Mouse (Mus musculus): Measurements from ENCODE around the gene Tmem209. TPM values are rescaled to one million over a fixed set of nuclear protein-coding genes. Genes with fewer than 3 reads are reported as not detected.

Tmem209 gene
- polyA plus RNA-seq, 1 experiment from 2014 or later = 13.0 TPM

DNA sequence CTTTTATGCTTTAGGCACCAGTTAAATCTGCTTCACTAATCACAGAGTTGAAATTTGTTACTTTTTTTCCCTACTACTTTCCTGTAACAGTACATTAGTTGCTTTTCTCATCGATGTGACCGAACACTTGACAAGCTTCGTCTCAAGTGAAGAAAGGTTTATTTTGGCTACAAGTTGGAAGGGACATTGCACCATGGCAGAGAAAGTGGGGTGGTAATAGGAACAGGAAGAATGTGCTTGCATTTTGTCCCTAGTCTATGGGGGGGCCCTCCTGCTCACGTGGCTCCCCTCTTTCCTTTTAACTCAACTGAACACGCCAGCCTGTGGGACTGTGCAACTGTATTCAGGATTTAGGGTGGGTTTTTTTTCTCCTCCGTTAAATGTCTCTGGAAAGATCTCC, 43.0 kb upstream of the Tmem209 start:
- Histone ChIP-seq H3K36me3 (ENCODE audit: control insufficient read depth, insufficient read depth, low read length) (no peaks in the 10 kb centered on the region), H3K27me3 (ENCODE audit: control insufficient read depth, insufficient read depth, low read length) (no peaks in the 10 kb centered on the region), H3K4me3 (ENCODE audit: low read depth, low read length) (no peak overlapping the region), H3K4me1 (replicated peaks; ENCODE audit: control insufficient read depth, insufficient read depth) (peaks cover 5% of the 10 kb centered on the region), H3K4me2 (replicated peaks; ENCODE audit: low read depth) (no peak overlapping the region), H3K9me3 (ENCODE audit: control insufficient read depth, low read length) (no peaks in the 10 kb centered on the region), H3K9ac (ENCODE audit: low read length) (no peak overlapping the region), H3K27ac (replicated peaks) (no peak overlapping the region)
- TF ChIP-seq CTCF (IDR thresholded peaks at IDR 0.05; ENCODE audit: low read depth) = no peak
- TF ChIP-seq EP300 (optimal IDR thresholded peaks at IDR 0.05) = no peak
- DNase-seq (ENCODE audit: low spot score) = no peak
- no peak for ATAC-seq (ENCODE audit: low FRiP score, low TSS enrichment)
- 53% methylated on average over 6 of the region's 6 CpGs for WGBS

DNA sequence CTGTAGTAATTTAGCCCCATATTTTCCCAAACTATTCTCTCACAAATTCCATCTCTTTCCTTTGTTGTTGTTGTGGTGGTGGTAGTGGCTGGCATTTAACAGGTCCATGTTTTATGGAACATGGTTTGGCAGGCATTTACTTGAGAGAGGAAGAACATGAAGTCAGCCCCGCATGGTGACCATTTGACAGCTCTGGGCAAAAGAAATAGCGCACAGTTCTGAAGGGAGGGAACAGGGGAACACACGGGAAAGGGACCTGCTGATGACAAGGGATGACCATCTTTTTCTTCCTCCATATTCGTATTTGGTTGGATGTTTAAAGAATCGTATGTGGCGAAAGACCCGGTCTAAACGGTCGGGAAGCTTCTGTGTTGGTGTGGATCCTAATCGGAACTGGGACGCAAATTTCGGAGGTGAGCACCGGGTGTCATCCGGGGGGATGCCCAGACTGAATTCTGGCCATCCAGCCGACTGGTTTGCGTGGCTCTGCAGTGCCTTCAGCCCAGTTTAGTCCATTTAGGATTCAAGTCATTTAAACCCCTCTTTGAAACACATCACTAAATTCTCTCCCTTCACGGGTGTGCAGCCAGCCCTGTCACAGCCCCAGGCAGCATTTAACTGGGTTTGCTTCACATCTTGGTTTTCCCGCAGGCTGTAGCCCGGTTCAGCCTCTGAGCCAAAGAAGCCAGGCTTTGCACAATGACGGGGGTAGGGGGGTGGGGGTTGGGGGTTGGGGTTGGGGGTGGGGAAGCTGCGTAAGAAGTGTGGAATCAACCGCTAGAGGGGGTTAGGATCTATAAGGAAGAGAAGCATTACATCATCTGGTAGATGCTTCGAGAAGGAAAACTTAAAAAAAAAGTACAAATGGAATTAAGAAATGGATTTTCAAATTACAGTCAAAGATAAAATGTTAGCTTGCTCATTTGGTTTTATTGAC, 42.3 kb upstream of the Tmem209 start:
- Histone ChIP-seq H3K9ac (ENCODE audit: low read length) (no peak overlapping the region), H3K9me3 (ENCODE audit: control insufficient read depth, low read length) (no peaks in the 10 kb centered on the region), H3K4me1 (replicated peaks; ENCODE audit: control insufficient read depth, insufficient read depth) (peaks cover 5% of the 10 kb centered on the region), H3K36me3 (ENCODE audit: control insufficient read depth, insufficient read depth, low read length) (no peaks in the 10 kb centered on the region), H3K4me3 (ENCODE audit: low read depth, low read length) (no peak overlapping the region), H3K27ac (replicated peaks) (no peak overlapping the region), H3K27me3 (ENCODE audit: control insufficient read depth, insufficient read depth, low read length) (no peaks in the 10 kb centered on the region), H3K4me2 (replicated peaks; ENCODE audit: low read depth) (no peak overlapping the region)
- TF ChIP-seq CTCF (IDR thresholded peaks at IDR 0.05; ENCODE audit: low read depth) (peak; percentile 48), EP300 (optimal IDR thresholded peaks at IDR 0.05) (no peak)
- ATAC-seq (ENCODE audit: low FRiP score, low TSS enrichment) (no peak; the same call in 1 of the 2 replicates), DNase-seq (ENCODE audit: low spot score) (no peak)
- 36% methylated on average over 23 of the region's 23 CpGs for WGBS

DNA sequence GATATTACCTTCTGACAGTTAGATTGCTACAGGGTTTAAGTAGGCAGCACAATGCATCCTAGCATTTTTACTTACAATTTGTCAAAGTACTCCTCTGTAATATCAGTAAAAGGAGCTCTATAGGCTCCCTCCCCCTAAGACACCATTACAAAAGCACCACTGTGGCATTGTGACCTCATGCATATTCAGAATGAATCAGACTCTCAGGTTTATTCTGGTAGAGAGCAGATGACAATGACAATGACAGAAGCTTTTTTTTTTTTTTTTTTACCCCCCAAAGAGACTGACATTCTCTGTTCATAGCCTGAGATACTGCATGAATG, 41.6 kb upstream of the Tmem209 start:
- no peaks in the 10 kb centered on the region for H3K27me3 ChIP-seq (ENCODE audit: control insufficient read depth, insufficient read depth, low read length)
- H3K36me3 ChIP-seq (ENCODE audit: control insufficient read depth, insufficient read depth, low read length) = no peaks in the 10 kb centered on the region
- H3K4me3 ChIP-seq (ENCODE audit: low read depth, low read length) = no peak overlapping the region
- no peak for ATAC-seq (ENCODE audit: low FRiP score, low TSS enrichment)
- no peaks in the 10 kb centered on the region for H3K9me3 ChIP-seq (ENCODE audit: control insufficient read depth, low read length)
- no peak overlapping the region for H3K4me2 ChIP-seq (replicated peaks; ENCODE audit: low read depth)
- no peak overlapping the region for H3K27ac ChIP-seq (replicated peaks)
- H3K4me1 ChIP-seq (replicated peaks; ENCODE audit: control insufficient read depth, insufficient read depth) = peaks cover 5% of the 10 kb centered on the region
- no peak overlapping the region for H3K9ac ChIP-seq (ENCODE audit: low read length)
- DNase-seq (ENCODE audit: low spot score) = no peak
- TF ChIP-seq EP300 (optimal IDR thresholded peaks at IDR 0.05) (no peak), CTCF (IDR thresholded peaks at IDR 0.05; ENCODE audit: low read depth) (no peak)

DNA sequence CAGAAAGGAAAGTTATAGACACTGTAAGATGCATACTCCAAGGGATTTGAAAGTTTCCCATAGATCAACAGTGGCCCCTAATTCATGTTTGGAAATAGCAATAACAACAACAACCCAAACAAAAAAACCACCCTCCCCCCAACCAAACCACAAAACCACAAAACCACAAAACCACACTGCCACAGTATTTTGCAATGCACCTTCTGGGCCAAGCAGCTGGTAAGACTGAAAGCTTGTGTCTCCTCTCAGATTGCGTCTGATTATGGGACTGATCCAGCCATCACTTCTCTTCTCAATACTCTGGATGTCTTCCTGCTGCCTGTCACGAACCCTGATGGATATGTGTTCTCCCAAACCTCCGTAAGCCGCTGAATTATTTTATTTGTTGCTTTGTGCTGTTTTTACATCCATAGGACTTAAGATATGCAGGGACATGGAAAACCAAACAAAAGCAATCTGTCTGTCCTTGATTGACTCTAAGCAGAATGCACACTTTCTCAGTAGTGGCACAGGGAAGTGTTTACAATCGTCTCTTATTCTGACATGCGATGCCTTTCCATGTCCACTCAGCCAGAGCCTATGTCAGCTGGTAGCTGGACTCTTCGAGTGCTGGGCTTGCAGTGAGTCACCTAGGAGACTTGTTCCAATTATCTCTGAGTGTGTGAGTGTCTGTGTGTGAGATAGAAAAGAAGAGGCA, 41.1 kb upstream of the Tmem209 start:
- TF ChIP-seq CTCF (IDR thresholded peaks at IDR 0.05; ENCODE audit: low read depth) (no peak), EP300 (optimal IDR thresholded peaks at IDR 0.05) (no peak)
- ATAC-seq (ENCODE audit: low FRiP score, low TSS enrichment) = no peak
- H3K36me3 ChIP-seq (ENCODE audit: control insufficient read depth, insufficient read depth, low read length) = no peaks in the 10 kb centered on the region
- WGBS = 78% methylated on average over 7 of the region's 7 CpGs
- DNase-seq (ENCODE audit: low spot score) = no peak
- peaks cover 5% of the 10 kb centered on the region for H3K4me1 ChIP-seq (replicated peaks; ENCODE audit: control insufficient read depth, insufficient read depth)
- no peak overlapping the region for H3K9ac ChIP-seq (ENCODE audit: low read length)
- H3K27me3 ChIP-seq (ENCODE audit: control insufficient read depth, insufficient read depth, low read length) = no peaks in the 10 kb centered on the region
- H3K9me3 ChIP-seq (ENCODE audit: control insufficient read depth, low read length) = no peaks in the 10 kb centered on the region
- H3K4me3 ChIP-seq (ENCODE audit: low read depth, low read length) = no peak overlapping the region
- H3K4me2 ChIP-seq (replicated peaks; ENCODE audit: low read depth) = no peak overlapping the region
- no peak overlapping the region for H3K27ac ChIP-seq (replicated peaks)

DNA sequence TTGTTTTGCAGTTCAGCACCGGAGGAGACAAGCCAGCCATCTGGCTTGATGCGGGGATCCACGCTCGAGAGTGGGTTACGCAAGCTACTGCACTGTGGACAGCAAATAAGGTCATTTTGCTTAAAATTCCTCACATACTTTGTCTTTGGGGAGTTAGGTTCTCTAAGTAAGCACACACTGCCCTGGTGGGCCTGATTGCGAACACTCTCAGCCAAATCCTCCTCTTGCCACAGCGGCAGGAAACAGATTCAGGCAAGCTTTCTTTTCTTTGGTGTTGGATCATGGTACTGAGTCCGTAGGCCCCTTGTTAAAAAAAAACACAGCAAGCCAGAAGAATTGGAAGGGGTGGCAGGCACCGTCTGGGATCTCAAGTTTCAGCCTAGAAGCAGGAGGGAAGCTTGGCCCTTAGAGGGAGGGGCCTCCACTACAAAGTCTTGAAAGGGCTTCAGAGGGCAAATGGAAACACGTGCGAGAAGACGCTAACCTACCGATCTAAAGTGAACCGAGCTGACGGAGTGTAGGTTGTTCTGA, 39.7 kb upstream of the Tmem209 start:
- Histone ChIP-seq H3K4me3 (ENCODE audit: low read depth, low read length) (no peak overlapping the region), H3K36me3 (ENCODE audit: control insufficient read depth, insufficient read depth, low read length) (no peaks in the 10 kb centered on the region), H3K4me1 (replicated peaks; ENCODE audit: control insufficient read depth, insufficient read depth) (peaks cover 5% of the 10 kb centered on the region), H3K27me3 (ENCODE audit: control insufficient read depth, insufficient read depth, low read length) (no peaks in the 10 kb centered on the region), H3K4me2 (replicated peaks; ENCODE audit: low read depth) (no peak overlapping the region; the same call in 1 of the 2 replicates), H3K27ac (replicated peaks) (peak overlapping the region; percentile 69), H3K9ac (ENCODE audit: low read length) (no peak overlapping the region), H3K9me3 (ENCODE audit: control insufficient read depth, low read length) (no peaks in the 10 kb centered on the region)
- WGBS = 21% methylated on average over 15 of the region's 15 CpGs
- TF ChIP-seq EP300 (optimal IDR thresholded peaks at IDR 0.05) = no peak
- no peak for TF ChIP-seq CTCF (IDR thresholded peaks at IDR 0.05; ENCODE audit: low read depth)
- DNase-seq (ENCODE audit: low spot score) (no peak), ATAC-seq (ENCODE audit: low FRiP score, low TSS enrichment) (no peak)

Measured in stomach, postnatal 0 days (tissue).